Mouse (Mus musculus): ENCODE measurements at regions not wholly inside any gene's neighbourhood (a gene's known extent, or its start where the extent isn't known, plus 50 kb on each side); places are given as distances from the start of the nearest gene placed in this dataset.
A peak's percentile ranks its signal among the peaks of the same experiment; 100 is the strongest.

GRCm38 (mm10) chr1:73857497-73857896 lies 266.8 kb downstream of the Tns1 start:
- no peak for DNase-seq

GRCm38 (mm10) chr1:73856811-73857210 lies 267.4 kb downstream of the Tns1 start:
- DNase-seq = no peak

GRCm38 (mm10) chr1:73855306-73855705 lies 268.9 kb downstream of the Tns1 start:
- DNase-seq = peak; percentile 55

GRCm38 (mm10) chr1:73853851-73854250 lies 270.4 kb downstream of the Tns1 start:
- no peak for DNase-seq

GRCm38 (mm10) chr1:73850173-73851014 lies 273.9 kb downstream of the Tns1 start:
- peak; percentile 95 for DNase-seq

GRCm38 (mm10) chr1:73848370-73848769 lies 275.9 kb downstream of the Tns1 start:
- DNase-seq = no peak

- no peak for DNase-seq
Measured at GRCm38 (mm10) chr1:73847126-73847525, 277.1 kb downstream of the Tns1 start.

- DNase-seq = no peak
Measured at GRCm38 (mm10) chr1:73845115-73845514, 279.1 kb downstream of the Tns1 start.

- DNase-seq = no peak
Measured at GRCm38 (mm10) chr1:73844574-73844973, 279.7 kb downstream of the Tns1 start.

GRCm38 (mm10) chr1:73839351-73839750 lies 284.9 kb downstream of the Tns1 start:
- DNase-seq = no peak

- no peak for DNase-seq
Measured at GRCm38 (mm10) chr1:73836680-73837079, 287.6 kb downstream of the Tns1 start.

GRCm38 (mm10) chr1:73834566-73834965 lies 289.7 kb downstream of the Tns1 start:
- no peak for DNase-seq

- DNase-seq = no peak
Measured at GRCm38 (mm10) chr1:73830486-73831132, 293.6 kb downstream of the Tns1 start.

- DNase-seq = no peak
Measured at GRCm38 (mm10) chr1:73828996-73829395, 295.3 kb downstream of the Tns1 start.

GRCm38 (mm10) chr1:73826243-73826930 lies 297.9 kb downstream of the Tns1 start:
- DNase-seq = peak; percentile 90

- peak; percentile 17 for DNase-seq
Measured at GRCm38 (mm10) chr1:73824406-73825184, 299.7 kb downstream of the Tns1 start.

- DNase-seq = no peak
Measured at GRCm38 (mm10) chr1:73823726-73824125, 300.5 kb downstream of the Tns1 start.

- DNase-seq = no peak
Measured at GRCm38 (mm10) chr1:73822616-73823015, 301.6 kb downstream of the Tns1 start.

GRCm38 (mm10) chr1:73820701-73821100 lies 303.5 kb downstream of the Tns1 start:
- no peak for DNase-seq

GRCm38 (mm10) chr1:73807206-73807605 lies 317.0 kb downstream of the Tns1 start:
- no peak for DNase-seq

- no peak for DNase-seq
Measured at GRCm38 (mm10) chr1:73805156-73805555, 319.1 kb downstream of the Tns1 start.

GRCm38 (mm10) chr1:73799996-73800395 lies 324.3 kb downstream of the Tns1 start:
- DNase-seq = no peak

GRCm38 (mm10) chr1:73799246-73799645 lies 325.0 kb downstream of the Tns1 start:
- no peak for DNase-seq

Data from kidney, adult 9 months (tissue).